Mouse (Mus musculus) ES-Bruce4 (cell line): ENCODE results near the gene Zcchc14. TPM values are rescaled to one million over a fixed set of nuclear protein-coding genes. Genes with fewer than 3 reads are reported as not detected.

ENCODE experiments used
- H3K27ac ChIP-seq: 2 replicates; pipeline ENCODE4 v1.5.1; 2012; ENCODE audit warnings: low read length, inconsistent platforms; ENCODE audit not compliant: insufficient read depth
- H3K27me3 ChIP-seq: 2 replicates; pipeline ENCODE4 v1.6.1; 2012; ENCODE audit warnings: mild to moderate bottlenecking, low read length, inconsistent platforms; ENCODE audit not compliant: control insufficient read depth, poor library complexity, insufficient read depth, severe bottlenecking
- H3K36me3 ChIP-seq: 2 replicates; pipeline ENCODE4 v1.6.1; 2012; ENCODE audit warnings: inconsistent platforms, mild to moderate bottlenecking, low read length, moderate library complexity; ENCODE audit not compliant: control insufficient read depth, poor library complexity, insufficient read depth, severe bottlenecking
- H3K4me1 ChIP-seq: one replicate; pipeline ENCODE4 v1.8.1; 2011; ENCODE audit warnings: low read length; ENCODE audit not compliant: control insufficient read depth, insufficient read depth
- H3K4me3 ChIP-seq: 2 replicates; pipeline ENCODE4 v1.5.1; 2011; ENCODE audit warnings: low read depth, mild to moderate bottlenecking, low read length
- H3K9ac ChIP-seq: 2 replicates; pipeline ENCODE4 v1.6.1; 2012; ENCODE audit warnings: low read depth, mild to moderate bottlenecking, inconsistent platforms; ENCODE audit not compliant: poor library complexity, severe bottlenecking
- H3K9me3 ChIP-seq: replicated peaks from 2 replicates; pipeline ENCODE4 v1.6.1; 2012; ENCODE audit warnings: mild to moderate bottlenecking, low read length, inconsistent platforms; ENCODE audit not compliant: control insufficient read depth, poor library complexity, insufficient read depth, severe bottlenecking
- CTCF ChIP-seq: IDR thresholded peaks from one replicate; pipeline ENCODE4 v1.8.1; 2011; ENCODE audit warnings: low read depth, low read length
- EP300 ChIP-seq: IDR thresholded peaks from 2 replicates; pipeline ENCODE4 v1.6.1; 2011; ENCODE audit warnings: low read depth, low read length; ENCODE audit not compliant: insufficient read depth
- POLR2A ChIP-seq: IDR thresholded peaks from one replicate; pipeline ENCODE4 v1.8.1; 2011; ENCODE audit warnings: low read length; ENCODE audit not compliant: insufficient read depth
- polyA plus RNA-seq: library from polyadenylated mRNA; stranded (reverse); fragments of >200 nt; gene quantifications from 2 replicates; pipeline ENCODE4 v1.2.4, GENCODE M21; 2011; ENCODE audit warnings: low read depth; ENCODE audit not compliant: missing spikeins, insufficient read depth, insufficient read length

Gene Zcchc14
- polyA plus RNA-seq, 1 experiment: 39.9 TPM

- Histone ChIP-seq H3K36me3 (no peaks in the 10 kb centered on the region), H3K9me3 (no peaks in the 10 kb centered on the region), H3K27ac (no peak overlapping the region), H3K27me3 (no peaks in the 10 kb centered on the region), H3K9ac (no peak overlapping the region), H3K4me1 (no peaks in the 10 kb centered on the region), H3K4me3 (no peak overlapping the region)
- no peak for TF ChIP-seq CTCF
- TF ChIP-seq POLR2A: no peak
- TF ChIP-seq EP300: no peak
Observed at GRCm38 (mm10) chr8:121583653-121584052, 69.0 kb downstream of the Zcchc14 start.

- Histone ChIP-seq H3K4me1 (no peaks in the 10 kb centered on the region), H3K4me3 (no peak overlapping the region), H3K9me3 (no peaks in the 10 kb centered on the region), H3K36me3 (no peaks in the 10 kb centered on the region), H3K9ac (0 out of 2 replicates have a peak overlapping the region, but pooled peaks have one; percentile 24), H3K27ac (no peak overlapping the region), H3K27me3 (no peaks in the 10 kb centered on the region)
- no peak for TF ChIP-seq EP300
- no peak for TF ChIP-seq CTCF
- TF ChIP-seq POLR2A: no peak
Observed at GRCm38 (mm10) chr8:121580465-121580864, 72.2 kb downstream of the Zcchc14 start.

GRCm38 (mm10) chr8:121578676-121579451 lies 73.8 kb downstream of the Zcchc14 start, which contains the start of gene Fbxo31:
Gene Fbxo31 (minus strand): TSS chr8:121578806.
- TF ChIP-seq CTCF (no peak), POLR2A (peak; percentile 92), EP300 (peak; percentile 64; the same call in 1 of the 2 replicates)
- no peaks in the 10 kb centered on the region for H3K4me1 ChIP-seq
- peak within 1 kb of the TSS; percentile 76 for H3K9ac ChIP-seq
- H3K4me3 ChIP-seq: peak within 1 kb of the TSS; percentile 84
- no peak within 1 kb of the TSS for H3K27ac ChIP-seq
- no peaks in the 10 kb centered on the region for H3K9me3 ChIP-seq
- no peaks in the 10 kb centered on the region for H3K27me3 ChIP-seq
- H3K36me3 ChIP-seq: no peaks in the 10 kb centered on the region

GRCm38 (mm10) chr8:121577751-121578675 lies 74.7 kb downstream of the Zcchc14 start:
- no peak overlapping the region for H3K27ac ChIP-seq
- H3K27me3 ChIP-seq: no peaks in the 10 kb centered on the region
- H3K9me3 ChIP-seq: no peaks in the 10 kb centered on the region
- H3K4me3 ChIP-seq: peak overlapping the region; percentile 84
- TF ChIP-seq EP300: no peak
- TF ChIP-seq POLR2A: no peak
- no peak for TF ChIP-seq CTCF
- H3K9ac ChIP-seq: peak overlapping the region; percentile 76
- no peaks in the 10 kb centered on the region for H3K36me3 ChIP-seq
- H3K4me1 ChIP-seq: peaks cover 2% of the 10 kb centered on the region

- H3K4me1 ChIP-seq: peaks cover 2% of the 10 kb centered on the region
- no peak for TF ChIP-seq CTCF
- TF ChIP-seq EP300: no peak
- no peak for TF ChIP-seq POLR2A
- no peak overlapping the region for H3K9ac ChIP-seq
- H3K27ac ChIP-seq: no peak overlapping the region
- no peaks in the 10 kb centered on the region for H3K9me3 ChIP-seq
- H3K36me3 ChIP-seq: no peaks in the 10 kb centered on the region
- no peak overlapping the region for H3K4me3 ChIP-seq
- H3K27me3 ChIP-seq: no peaks in the 10 kb centered on the region
Observed at GRCm38 (mm10) chr8:121575661-121576060, 77.0 kb downstream of the Zcchc14 start.

GRCm38 (mm10) chr8:121573275-121573674 lies 79.4 kb downstream of the Zcchc14 start:
- Histone ChIP-seq H3K9ac (no peak overlapping the region), H3K27me3 (no peaks in the 10 kb centered on the region), H3K9me3 (no peaks in the 10 kb centered on the region), H3K4me3 (no peak overlapping the region), H3K4me1 (peaks cover 2% of the 10 kb centered on the region), H3K27ac (no peak overlapping the region), H3K36me3 (no peaks in the 10 kb centered on the region)
- TF ChIP-seq POLR2A (no peak), EP300 (no peak), CTCF (no peak)
